Comparison of ENCODE assay signal across 9 mouse cellular contexts in the genomic region with DNA sequence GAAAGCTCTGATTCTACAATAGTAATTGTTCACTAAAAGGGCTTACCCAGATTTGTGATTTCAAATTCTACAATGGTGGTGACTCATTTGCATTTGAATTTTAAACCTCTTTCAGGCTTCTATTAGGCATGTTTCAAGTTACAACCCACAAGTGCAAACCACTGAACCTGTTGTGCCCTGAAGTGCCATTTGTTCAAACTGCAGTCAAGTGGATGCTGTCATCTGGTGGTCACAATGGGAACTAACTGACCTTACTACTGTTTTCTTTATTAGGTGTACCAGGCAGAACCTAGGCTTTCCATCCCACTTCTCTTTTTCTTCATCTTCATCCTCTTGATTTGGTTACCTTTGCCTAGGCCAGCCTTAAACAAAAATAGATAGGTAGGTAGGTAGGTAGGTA. TPM values are rescaled to one million over a fixed set of nuclear protein-coding genes. Genes with fewer than 3 reads are reported as not detected.
DNase-seq lines count a peak whose midpoint lies in the region; TF ChIP-seq lines count a peak whose summit lies in the region.
"Had no signal": no experiment of that assay in that cellular context is flagged by ENCODE, and none has a peak within 500 bp of the region (broad histone marks: within the 10 kb centered on the region; RNA-seq: fewer than 3 reads in every experiment).

No protein-coding gene starts in this region.

- TF ChIP-seq POLR2A in heart, adult 2 months (IDR thresholded peaks at IDR 0.05; ENCODE audit: insufficient read depth, low read depth, low read length), result no peak

- no peak for TF ChIP-seq EP300 in heart, adult 2 months (IDR thresholded peaks at IDR 0.05; ENCODE audit: insufficient read depth, low read depth, low read length)

- DNase-seq in heart, adult 2 months, result no peak
- no peak for DNase-seq in heart, postnatal 25 days (ENCODE audit: low spot score)
- DNase-seq in thymus, postnatal 0 days (ENCODE audit: low spot score), result peak; percentile 28
- no peak for DNase-seq in thymus, postnatal 36 days
- DNase-seq in cerebellum, adult 9-11 months, result peak; percentile 12
- peak; percentile 30 to 58 for DNase-seq in lung, adult 18-20 months
- peak; percentile 28 for DNase-seq in thymus, postnatal 4 days
- no peak for DNase-seq in urinary bladder, adult 18-20 months (ENCODE audit: low spot score in 2 of 2)

- H3K36me3 ChIP-seq in heart, adult 2 months (ENCODE audit: control insufficient read depth, insufficient read depth, low read length), result peaks cover 6% of the 10 kb centered on the region

- no peak overlapping the region for H3K9ac ChIP-seq in heart, adult 2 months (ENCODE audit: low read depth, low read length)
- H3K9ac ChIP-seq: embryonic facial prominence, embryonic 12.5 days had no signal

- H3K27me3 ChIP-seq in heart, adult 2 months (ENCODE audit: control insufficient read depth, insufficient read depth, low read length), result no peaks in the 10 kb centered on the region
- H3K27me3 ChIP-seq: embryonic facial prominence, embryonic 12.5 days had no signal

- H3K79me2 ChIP-seq in heart, adult 2 months (replicated peaks; ENCODE audit: control insufficient read depth, insufficient read depth, low read length), result no peaks in the 10 kb centered on the region

- peak; percentile 89 for TF ChIP-seq CTCF in heart, adult 2 months (IDR thresholded peaks at IDR 0.05)

- H3K4me3 ChIP-seq in heart, adult 2 months, result no peak overlapping the region
- H3K4me3 ChIP-seq: embryonic facial prominence, embryonic 12.5 days had no signal

- no peak overlapping the region for H3K27ac ChIP-seq in heart, adult 2 months
- H3K27ac ChIP-seq: embryonic facial prominence, embryonic 12.5 days had no signal

- peaks cover 1% of the 10 kb centered on the region for H3K4me1 ChIP-seq in heart, adult 2 months (ENCODE audit: control insufficient read depth, insufficient read depth, low read length)
- H3K4me1 ChIP-seq: embryonic facial prominence, embryonic 12.5 days had no signal

- intact Hi-C loops in heart, adult 2 months (cut with DNase I), result loop anchor here (2.0 to 5.0 kb wide), 4 partner anchors 88 to 279 kb away; no protein-coding TSS in a partner anchor
- intact Hi-C loops in heart, postnatal 25 days (cut with DNase I), result loop anchor here (2.0 to 10.0 kb wide), 4 partner anchors 48 to 715 kb away; a partner anchor contains a TSS

RNA-seq across cellular contexts. Expression of a gene that starts 46.8 kb away (rescaled TPM):
- total RNA-seq in heart, adult 2 months (2021), result 10 to 100 TPM; 13.8 to 14.2 TPM
- 5.1 and 10.7 TPM in 2 replicates for polyA plus RNA-seq in heart, adult 2 months (2012; rRNA removed)
- 10 to 100 TPM; 14.3 to 15.8 TPM for total RNA-seq in heart, postnatal 25 days (2021)
- polyA plus RNA-seq in thymus, postnatal 0 days (2015; fragmentation: Nextera tagmentation; extraction: Ambion mirVana), result 25.7 and 26.6 TPM in 2 replicates

Comparison
In these comparisons a context has a peak if more than half of its experiments do, and no peak if none do; other contexts are left out.
1. DNase-seq: peak in thymus, postnatal 0 days (single experiment), cerebellum, adult 9-11 months (single experiment), lung, adult 18-20 months (2 of 2) and thymus, postnatal 4 days (single experiment); none in heart, adult 2 months (0 of 2), heart, postnatal 25 days (single experiment), thymus, postnatal 36 days (0 of 2) and urinary bladder, adult 18-20 months (0 of 2).